Comparison of ENCODE assay signal across 22 mouse cellular contexts in genomic region chr3:50689375-50689774, GRCm38 (mm10).
DNase-seq lines count a peak whose midpoint lies in the region; ATAC-seq and TF ChIP-seq lines count a peak whose summit lies in the region.
"Had no signal": no experiment of that assay in that cellular context is flagged by ENCODE, and none has a peak within 500 bp of the region (broad histone marks: within the 10 kb centered on the region; RNA-seq: fewer than 3 reads in every experiment).

No protein-coding gene starts in this region.

- no peak overlapping the region for H3K9ac ChIP-seq in heart, embryonic 12.5 days
- H3K9ac ChIP-seq: embryonic facial prominence, embryonic 12.5 days; embryonic facial prominence, embryonic 15.5 days; forebrain, postnatal 0 days; hindbrain, embryonic 12.5 days; hindbrain, embryonic 15.5 days had no signal

- H3K27me3 ChIP-seq in heart, embryonic 12.5 days (replicated peaks), result no peaks in the 10 kb centered on the region
- H3K27me3 ChIP-seq in thymus, adult 2 months (ENCODE audit: control insufficient read depth, insufficient read depth, low read length), result no peaks in the 10 kb centered on the region
- H3K27me3 ChIP-seq: embryonic facial prominence, embryonic 12.5 days; embryonic facial prominence, embryonic 15.5 days; hindbrain, embryonic 12.5 days; hindbrain, embryonic 15.5 days had no signal

- TF ChIP-seq POLR2A in thymus, adult 2 months (IDR thresholded peaks at IDR 0.05; ENCODE audit: control insufficient read depth, extremely low read depth, insufficient read depth, low read length, poor library complexity), result no peak

- H3K4me3 ChIP-seq in heart, embryonic 12.5 days, result no peak overlapping the region
- no peak overlapping the region for H3K4me3 ChIP-seq in thymus, adult 2 months (ENCODE audit: control insufficient read depth, insufficient read depth, low read length)
- H3K4me3 ChIP-seq: embryonic facial prominence, embryonic 12.5 days; embryonic facial prominence, embryonic 15.5 days; heart, adult 2 months; heart, embryonic 10.5 days; hindbrain, embryonic 12.5 days; hindbrain, embryonic 15.5 days had no signal

- no peaks in the 10 kb centered on the region for H3K4me1 ChIP-seq in heart, embryonic 12.5 days (replicated peaks)
- H3K4me1 ChIP-seq in thymus, adult 2 months (replicated peaks; ENCODE audit: control insufficient read depth, insufficient read depth, low read length), result peaks cover 19% of the 10 kb centered on the region
- H3K4me1 ChIP-seq: embryonic facial prominence, embryonic 12.5 days; embryonic facial prominence, embryonic 15.5 days; heart, embryonic 10.5 days had no signal

- peak; percentile 68 for DNase-seq in heart, adult 11 months
- peak; percentile 53 for DNase-seq in thymus, adult 2 months
- DNase-seq in thymus, postnatal 14 days, result peak; percentile 71
- DNase-seq in thymus, postnatal 4 days, result peak; percentile 56
- DNase-seq in frontal cortex, postnatal 36 days (ENCODE audit: low spot score in 2 of 2), result no peak
- DNase-seq in embryo, embryonic 10 days (ENCODE audit: low spot score), result no peak
- DNase-seq: adrenal gland, postnatal 10 days; adrenal gland, postnatal 36 days; cerebellum, adult 18-20 months; cerebellum, adult 9-10 months; cerebellum, postnatal 14 days; forebrain, postnatal 0 days; gastrocnemius, postnatal 25 days; heart, adult 2 months had no signal

- TF ChIP-seq CTCF in thymus, adult 2 months (IDR thresholded peaks at IDR 0.05; ENCODE audit: borderline replicate concordance, control insufficient read depth, extremely low read depth, insufficient read depth, low read length, poor library complexity), result 0 out of 2 replicates have a peak, but pooled peaks have one; percentile 16

- 78% methylated on average over 5 of the region's 5 CpGs for WGBS in heart, embryonic 12.5 days
- 34% methylated on average over 5 of the region's 5 CpGs for WGBS in thymus, adult 2 months

- no peaks in the 10 kb centered on the region for H3K36me3 ChIP-seq in heart, embryonic 12.5 days
- H3K36me3 ChIP-seq in thymus, adult 2 months (ENCODE audit: control insufficient read depth, insufficient read depth, low read length), result no peaks in the 10 kb centered on the region
- H3K36me3 ChIP-seq: embryonic facial prominence, embryonic 12.5 days; embryonic facial prominence, embryonic 15.5 days; heart, embryonic 10.5 days; hindbrain, embryonic 12.5 days; hindbrain, embryonic 15.5 days had no signal

- H3K27ac ChIP-seq in heart, embryonic 12.5 days (ENCODE audit: poor library complexity, severe bottlenecking), result no peak overlapping the region
- peak overlapping the region; percentile 66 for H3K27ac ChIP-seq in thymus, adult 2 months (ENCODE audit: control insufficient read depth, insufficient read depth, low read length)
- H3K27ac ChIP-seq: embryonic facial prominence, embryonic 12.5 days; embryonic facial prominence, embryonic 15.5 days; heart, adult 2 months; heart, embryonic 10.5 days; hindbrain, embryonic 12.5 days; hindbrain, embryonic 15.5 days had no signal

- no peak for ATAC-seq in heart, embryonic 12.5 days (ENCODE audit: insufficient number of reproducible peaks, low FRiP score)
- no peak for ATAC-seq in activated CD4-positive, CD25-positive, alpha-beta regulatory T cell, adult 4 months
- ATAC-seq: forebrain, embryonic 14.5 days; forebrain, postnatal 0 days had no signal

- H3K4me2 ChIP-seq in heart, embryonic 12.5 days, result no peak overlapping the region
- H3K4me2 ChIP-seq: embryonic facial prominence, embryonic 12.5 days; embryonic facial prominence, embryonic 15.5 days; hindbrain, embryonic 12.5 days; hindbrain, embryonic 15.5 days had no signal

- no peaks in the 10 kb centered on the region for H3K9me3 ChIP-seq in heart, embryonic 12.5 days (replicated peaks)
- H3K9me3 ChIP-seq: embryonic facial prominence, embryonic 12.5 days; embryonic facial prominence, embryonic 15.5 days; heart, embryonic 10.5 days; hindbrain, embryonic 12.5 days; hindbrain, embryonic 15.5 days had no signal

Comparison
In these comparisons a context has a peak if more than half of its experiments do, and no peak if none do; other contexts are left out.
1. DNase-seq: peak in heart, adult 11 months (single experiment), thymus, adult 2 months (single experiment), thymus, postnatal 14 days (single experiment) and thymus, postnatal 4 days (single experiment); none in frontal cortex, postnatal 36 days (0 of 2) and embryo, embryonic 10 days (single experiment).